Mouse (Mus musculus): ENCODE data around the gene Gria4.

- TF ChIP-seq POLR2A (IDR thresholded peaks at IDR 0.05; ENCODE audit: low read depth, low read length), result no peak
- no peak for TF ChIP-seq CTCF (conservative IDR thresholded peaks at IDR 0.05; ENCODE audit: insufficient read depth, insufficient read length, low read depth, low read length)
These were observed 116.9 kb downstream of the Gria4 start for GRCm38 (mm10) chr9:4679099-4679498.
